Mouse (Mus musculus): ENCODE measurements at regions not wholly inside any gene's neighbourhood (a gene's known extent, or its start where the extent isn't known, plus 50 kb on each side); places are given as distances from the start of the nearest gene placed in this dataset.
A peak's percentile ranks its signal among the peaks of the same experiment; 100 is the strongest.

DNA sequence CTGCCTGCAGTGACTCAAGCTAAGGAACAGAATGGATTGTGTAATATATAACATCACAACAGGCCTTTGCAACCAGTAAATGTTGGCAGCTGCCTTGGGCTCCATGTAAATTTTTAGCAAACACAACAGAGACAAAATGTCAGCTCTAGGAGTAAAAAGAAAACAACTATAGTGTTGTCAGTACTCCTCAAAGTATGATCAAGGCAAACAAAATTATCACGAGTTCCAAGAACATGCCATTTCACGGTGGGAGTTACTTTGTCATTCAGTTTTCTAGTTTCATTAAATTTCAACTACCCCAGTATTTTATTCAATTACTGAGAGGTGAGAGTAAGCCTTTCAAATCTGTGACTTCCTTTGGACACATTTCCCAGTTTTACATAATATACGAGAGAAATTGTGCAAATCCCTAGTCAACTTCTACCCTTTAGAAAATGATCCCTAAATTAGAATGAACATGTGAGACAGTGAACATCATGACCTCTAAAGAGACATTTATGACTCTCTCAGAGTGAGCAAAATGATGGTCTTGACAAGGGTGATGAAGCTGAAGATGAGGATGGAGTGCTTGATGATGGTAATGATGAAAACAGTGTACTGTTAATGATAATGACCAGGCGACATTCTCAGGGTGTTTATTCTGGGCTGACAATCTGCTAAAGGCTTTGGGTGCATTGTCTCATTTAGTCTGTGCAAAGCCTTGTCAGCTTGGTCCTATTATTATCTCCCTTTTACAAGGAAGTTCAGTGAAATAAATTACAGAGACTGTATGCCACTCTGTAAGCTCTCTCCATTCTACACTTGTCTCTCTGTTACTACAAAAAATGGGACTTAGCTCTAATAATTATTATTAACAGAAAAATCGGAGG, 209.7 kb upstream of the Etaa1 start:
- H3K27ac ChIP-seq (ENCODE audit: insufficient read depth, low read length), result no peak overlapping the region
- TF ChIP-seq CTCF (IDR thresholded peaks at IDR 0.05; ENCODE audit: extremely low read depth, insufficient read depth, insufficient read length, insufficient replicate concordance), result no peak
- TF ChIP-seq POLR2A (IDR thresholded peaks at IDR 0.05; ENCODE audit: low read depth, low read length), result no peak
- H3K27me3 ChIP-seq (ENCODE audit: control insufficient read depth, insufficient read depth, low read length), result no peaks in the 10 kb centered on the region
- H3K4me3 ChIP-seq (ENCODE audit: extremely low read depth, insufficient read depth, insufficient read length), result no peak overlapping the region
- no peaks in the 10 kb centered on the region for H3K4me1 ChIP-seq (ENCODE audit: control insufficient read depth, insufficient read depth, insufficient read length)
- H3K36me3 ChIP-seq (ENCODE audit: control insufficient read depth, insufficient read depth, low read length), result no peaks in the 10 kb centered on the region
- no peak for DNase-seq (ENCODE audit: low read depth in 1 of 2, low spot score in 2 of 2)
- 90% methylated on average over 5 of the region's 5 CpGs for WGBS

DNA sequence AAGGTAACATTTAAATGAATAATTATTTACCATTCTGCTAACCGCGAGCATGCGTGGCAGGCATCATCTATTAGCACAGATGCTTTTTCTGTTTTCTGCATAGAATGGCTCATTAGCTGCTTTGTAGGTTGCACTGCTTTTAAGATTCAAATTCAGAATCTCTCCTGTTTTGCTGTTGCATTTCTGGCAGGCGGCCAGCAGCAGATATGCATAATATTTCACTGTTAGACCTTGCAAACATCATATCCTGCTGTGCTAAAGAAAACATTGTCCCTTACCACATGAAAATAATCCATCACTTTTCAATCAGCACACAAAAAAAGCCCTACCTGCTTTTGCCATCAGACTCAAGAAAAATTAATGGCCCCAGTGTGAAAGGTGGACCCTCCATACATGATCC, 202.8 kb upstream of the Etaa1 start:
- WGBS, result 92% methylated on average over 4 of the region's 4 CpGs
- DNase-seq (ENCODE audit: low read depth in 1 of 2, low spot score in 2 of 2), result no peak
- H3K27me3 ChIP-seq (ENCODE audit: control insufficient read depth, insufficient read depth, low read length), result no peaks in the 10 kb centered on the region
- no peaks in the 10 kb centered on the region for H3K4me1 ChIP-seq (ENCODE audit: control insufficient read depth, insufficient read depth, insufficient read length)
- no peak overlapping the region for H3K4me3 ChIP-seq (ENCODE audit: extremely low read depth, insufficient read depth, insufficient read length)
- H3K27ac ChIP-seq (ENCODE audit: insufficient read depth, low read length), result no peak overlapping the region
- TF ChIP-seq CTCF (IDR thresholded peaks at IDR 0.05; ENCODE audit: extremely low read depth, insufficient read depth, insufficient read length, insufficient replicate concordance), result no peak
- no peak for TF ChIP-seq POLR2A (IDR thresholded peaks at IDR 0.05; ENCODE audit: low read depth, low read length)
- no peaks in the 10 kb centered on the region for H3K36me3 ChIP-seq (ENCODE audit: control insufficient read depth, insufficient read depth, low read length)

DNA sequence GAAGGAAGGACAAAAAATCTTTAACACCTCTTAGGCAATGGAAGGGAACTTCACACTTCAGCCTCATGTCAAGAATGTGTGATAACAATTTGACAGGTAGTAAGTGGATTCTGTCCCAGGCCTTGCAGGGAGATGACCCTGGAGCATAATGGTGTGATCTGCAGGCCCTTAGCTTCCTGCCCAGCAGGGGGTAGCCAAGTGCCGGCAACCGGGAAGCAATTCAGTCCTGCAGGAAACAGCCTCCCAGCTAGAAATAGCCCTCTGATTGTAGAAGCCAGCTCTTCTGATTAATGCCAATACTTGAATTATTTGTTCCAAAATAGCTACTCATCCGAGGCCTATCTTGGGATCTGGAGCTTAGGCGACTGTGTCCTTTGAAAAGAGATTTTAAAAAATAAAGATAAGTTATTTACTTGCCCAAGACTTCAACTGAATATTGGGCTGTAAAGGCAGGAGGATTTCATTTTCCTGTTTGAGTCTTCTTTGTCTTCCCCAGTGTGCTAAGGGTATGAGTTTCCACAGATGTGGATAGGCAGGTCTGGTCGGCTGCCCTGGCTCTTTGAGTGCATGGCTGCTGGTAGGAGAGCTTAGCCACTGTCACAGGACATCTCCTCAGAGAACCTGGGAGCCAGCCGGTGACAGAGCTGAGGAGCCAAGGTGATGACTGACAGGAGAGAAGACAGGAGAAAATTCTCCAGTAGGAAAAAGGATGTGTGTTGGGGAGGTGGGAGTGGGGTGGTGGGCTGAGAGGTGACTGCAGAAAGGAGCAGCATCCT, 198.3 kb upstream of the Etaa1 start:
- Histone ChIP-seq H3K36me3 (ENCODE audit: control insufficient read depth, insufficient read depth, low read length) (no peaks in the 10 kb centered on the region), H3K4me1 (ENCODE audit: control insufficient read depth, insufficient read depth, insufficient read length) (no peaks in the 10 kb centered on the region), H3K4me3 (ENCODE audit: extremely low read depth, insufficient read depth, insufficient read length) (no peak overlapping the region), H3K27ac (ENCODE audit: insufficient read depth, low read length) (no peak overlapping the region), H3K27me3 (ENCODE audit: control insufficient read depth, insufficient read depth, low read length) (no peaks in the 10 kb centered on the region)
- TF ChIP-seq CTCF (IDR thresholded peaks at IDR 0.05; ENCODE audit: extremely low read depth, insufficient read depth, insufficient read length, insufficient replicate concordance) (no peak), POLR2A (IDR thresholded peaks at IDR 0.05; ENCODE audit: low read depth, low read length) (no peak)
- DNase-seq (ENCODE audit: low read depth in 1 of 2, low spot score in 2 of 2), result peak in 1 of 2 experiments; percentile 3
- WGBS, result 36% methylated on average over 6 of the region's 6 CpGs

DNA sequence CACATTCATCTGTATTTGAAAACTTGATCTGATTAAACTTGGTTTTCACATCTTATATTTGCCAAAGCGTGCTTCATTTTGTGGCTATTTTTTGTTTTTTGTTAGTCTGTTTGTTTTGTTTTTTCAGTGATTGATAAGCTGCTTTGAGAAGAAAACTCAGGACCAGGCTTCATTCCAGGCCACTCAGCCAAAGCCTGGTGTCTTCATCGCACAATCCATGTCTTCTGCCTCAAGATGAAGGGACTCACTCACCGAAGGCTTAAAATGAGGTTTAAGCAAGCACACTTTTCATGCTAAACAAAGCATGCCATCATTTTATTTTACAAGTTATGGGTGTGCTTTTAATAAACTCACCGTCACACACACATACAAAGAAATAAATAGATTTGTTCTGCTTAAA, 197.7 kb upstream of the Etaa1 start:
- 87% methylated on average over 4 of the region's 4 CpGs for WGBS
- Histone ChIP-seq H3K4me3 (ENCODE audit: extremely low read depth, insufficient read depth, insufficient read length) (no peak overlapping the region), H3K27me3 (ENCODE audit: control insufficient read depth, insufficient read depth, low read length) (no peaks in the 10 kb centered on the region), H3K4me1 (ENCODE audit: control insufficient read depth, insufficient read depth, insufficient read length) (no peaks in the 10 kb centered on the region), H3K27ac (ENCODE audit: insufficient read depth, low read length) (no peak overlapping the region), H3K36me3 (ENCODE audit: control insufficient read depth, insufficient read depth, low read length) (no peaks in the 10 kb centered on the region)
- no peak for DNase-seq (ENCODE audit: low read depth in 1 of 2, low spot score in 2 of 2)
- no peak for TF ChIP-seq CTCF (IDR thresholded peaks at IDR 0.05; ENCODE audit: extremely low read depth, insufficient read depth, insufficient read length, insufficient replicate concordance)

DNA sequence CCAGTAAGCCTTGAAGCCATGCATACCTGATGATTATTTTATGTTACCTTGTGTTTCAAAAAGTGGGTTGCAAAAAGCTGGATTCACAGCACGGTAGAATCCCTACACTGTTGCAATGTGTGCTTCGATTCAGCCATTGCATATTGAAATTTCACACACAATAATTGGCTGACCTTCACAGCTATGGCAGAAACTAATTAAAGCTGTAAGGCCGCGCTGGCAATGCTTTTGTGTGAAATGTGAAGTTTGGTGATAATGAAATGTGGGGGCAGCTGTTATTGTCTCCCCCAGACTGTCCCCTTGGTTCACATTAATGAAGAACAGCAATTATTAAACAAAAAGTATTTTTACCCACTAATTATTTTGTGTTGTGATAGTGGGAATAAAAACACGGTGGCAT, 173.8 kb upstream of the Etaa1 start:
- Histone ChIP-seq H3K4me1 (ENCODE audit: control insufficient read depth, insufficient read depth, insufficient read length) (no peaks in the 10 kb centered on the region), H3K27me3 (ENCODE audit: control insufficient read depth, insufficient read depth, low read length) (no peaks in the 10 kb centered on the region)
- 84% methylated on average over 5 of the region's 5 CpGs for WGBS

DNA sequence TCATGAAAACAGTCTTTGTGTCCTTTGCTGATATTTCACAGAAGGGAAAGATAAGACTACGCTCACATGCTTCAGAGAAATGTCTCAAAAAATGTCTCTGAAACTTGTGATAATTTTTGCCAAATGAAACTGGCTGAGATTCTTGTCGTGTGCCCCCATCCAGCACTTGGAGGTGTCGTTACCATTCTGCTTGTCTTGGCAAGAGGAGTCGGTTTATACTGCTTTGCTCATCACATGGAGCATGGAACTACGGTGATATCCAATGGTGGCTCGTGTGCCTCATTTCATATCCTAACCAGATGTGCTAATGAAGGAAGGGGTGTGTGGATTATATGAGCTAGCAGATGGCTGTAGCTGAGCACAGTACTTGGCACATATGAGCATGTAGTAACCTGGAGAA, 169.4 kb upstream of the Etaa1 start:
- Histone ChIP-seq H3K36me3 (ENCODE audit: control insufficient read depth, insufficient read depth, low read length) (no peaks in the 10 kb centered on the region), H3K4me1 (ENCODE audit: control insufficient read depth, insufficient read depth, insufficient read length) (no peaks in the 10 kb centered on the region), H3K27me3 (ENCODE audit: control insufficient read depth, insufficient read depth, low read length) (no peaks in the 10 kb centered on the region), H3K4me3 (ENCODE audit: extremely low read depth, insufficient read depth, insufficient read length) (no peak overlapping the region), H3K27ac (ENCODE audit: insufficient read depth, low read length) (no peak overlapping the region)
- 86% methylated on average over 6 of the region's 6 CpGs for WGBS
- no peak for TF ChIP-seq POLR2A (IDR thresholded peaks at IDR 0.05; ENCODE audit: low read depth, low read length)
- TF ChIP-seq CTCF (IDR thresholded peaks at IDR 0.05; ENCODE audit: extremely low read depth, insufficient read depth, insufficient read length, insufficient replicate concordance), result no peak
- no peak for DNase-seq (ENCODE audit: low read depth in 1 of 2, low spot score in 2 of 2)

More for the DNA sequence above, 173.8 kb upstream of the Etaa1 start:
- DNase-seq (ENCODE audit: low read depth in 1 of 2, low spot score in 2 of 2), result no peak
- TF ChIP-seq CTCF (IDR thresholded peaks at IDR 0.05; ENCODE audit: extremely low read depth, insufficient read depth, insufficient read length, insufficient replicate concordance) (no peak), POLR2A (IDR thresholded peaks at IDR 0.05; ENCODE audit: low read depth, low read length) (no peak)
- H3K27ac ChIP-seq (ENCODE audit: insufficient read depth, low read length), result no peak overlapping the region
- no peak overlapping the region for H3K4me3 ChIP-seq (ENCODE audit: extremely low read depth, insufficient read depth, insufficient read length)
- no peaks in the 10 kb centered on the region for H3K36me3 ChIP-seq (ENCODE audit: control insufficient read depth, insufficient read depth, low read length)

DNA sequence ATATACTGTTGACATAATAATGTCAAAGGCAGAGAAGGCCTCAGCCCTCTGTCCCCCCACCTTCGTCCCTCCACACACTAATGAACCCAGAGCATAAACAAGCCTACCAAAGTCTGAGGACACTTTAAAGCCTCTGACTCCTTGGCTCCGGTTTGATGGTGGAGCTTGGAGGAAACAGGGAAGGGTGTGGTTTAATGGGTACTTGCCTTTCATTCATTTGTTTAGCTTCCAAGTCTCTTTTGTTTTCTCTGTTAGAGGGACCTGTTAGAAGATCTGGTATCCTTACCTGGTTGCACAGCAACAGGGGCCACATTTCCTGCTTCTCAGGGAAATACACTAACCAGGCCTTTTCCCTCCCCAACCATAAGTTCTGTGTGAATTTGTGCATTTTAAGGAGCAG, 168.9 kb upstream of the Etaa1 start:
- DNase-seq (ENCODE audit: low read depth in 1 of 2, low spot score in 2 of 2), result no peak
- Histone ChIP-seq H3K36me3 (ENCODE audit: control insufficient read depth, insufficient read depth, low read length) (no peaks in the 10 kb centered on the region), H3K27me3 (ENCODE audit: control insufficient read depth, insufficient read depth, low read length) (no peaks in the 10 kb centered on the region), H3K27ac (ENCODE audit: insufficient read depth, low read length) (no peak overlapping the region), H3K4me3 (ENCODE audit: extremely low read depth, insufficient read depth, insufficient read length) (no peak overlapping the region), H3K4me1 (ENCODE audit: control insufficient read depth, insufficient read depth, insufficient read length) (no peaks in the 10 kb centered on the region)
- 74% methylated on average over 2 of the region's 2 CpGs for WGBS
- TF ChIP-seq POLR2A (IDR thresholded peaks at IDR 0.05; ENCODE audit: low read depth, low read length) (no peak), CTCF (IDR thresholded peaks at IDR 0.05; ENCODE audit: extremely low read depth, insufficient read depth, insufficient read length, insufficient replicate concordance) (no peak)

Measured in spleen, adult 2 months (tissue).